Mouse (Mus musculus) thymus, postnatal 25 days (tissue): ENCODE data around the gene Olfr493.

Source experiments
- DNase-seq: peaks from one replicate; pipeline ENCODE4 v3.0.0; 2022

Olfr493 gene

GRCm38 (mm10) chr7:108346879-108347278 is at the start of gene Olfr493:
TSS of gene Olfr493 (minus strand) at chr7:108346979.
- no peak for DNase-seq

- DNase-seq = no peak
Measured at GRCm38 (mm10) chr7:108392867-108393266, 46.1 kb upstream of the Olfr493 start, which contains the start of gene Olfr495. TSS of gene Olfr495 (plus strand) at chr7:108393167.

GRCm38 (mm10) chr7:108365035-108365434 is 18.3 kb upstream of the Olfr493 start, which contains the start of gene Olfr494:
TSS of gene Olfr494 (plus strand) at chr7:108365335.
- no peak for DNase-seq

GRCm38 (mm10) chr7:108323574-108323973 is 23.2 kb downstream of the Olfr493 start, which contains the start of gene Olfr492:
TSS of gene Olfr492 (minus strand) at chr7:108323674.
- no peak for DNase-seq

GRCm38 (mm10) chr7:108313151-108313550 is 33.6 kb downstream of the Olfr493 start, which contains the start of gene Olfr491:
TSS of gene Olfr491 (plus strand) at chr7:108313451.
- DNase-seq = no peak
